Mouse (Mus musculus) cerebellum, adult (tissue): Measurements from ENCODE around the gene Erich4.
"Not testable (repeated sequence)": the region's sequence is repeated elsewhere in the genome, so short reads cannot be mapped to it uniquely, and the experiment has no call there.

ENCODE experiments used
- ATAC-seq: cut with Nextera tagmentation; 2 replicates; pipeline ENCODE4 v1.9.2; 2017; ENCODE audit warnings: mild to moderate bottlenecking, moderate library complexity, mixed read lengths; ENCODE audit not compliant: insufficient number of reproducible peaks, low FRiP score, low TSS enrichment

Erich4 gene

GRCm38 (mm10) chr7:25584651-25585050 is 31.0 kb downstream of the Erich4 start:
- ATAC-seq: no peak

DNA sequence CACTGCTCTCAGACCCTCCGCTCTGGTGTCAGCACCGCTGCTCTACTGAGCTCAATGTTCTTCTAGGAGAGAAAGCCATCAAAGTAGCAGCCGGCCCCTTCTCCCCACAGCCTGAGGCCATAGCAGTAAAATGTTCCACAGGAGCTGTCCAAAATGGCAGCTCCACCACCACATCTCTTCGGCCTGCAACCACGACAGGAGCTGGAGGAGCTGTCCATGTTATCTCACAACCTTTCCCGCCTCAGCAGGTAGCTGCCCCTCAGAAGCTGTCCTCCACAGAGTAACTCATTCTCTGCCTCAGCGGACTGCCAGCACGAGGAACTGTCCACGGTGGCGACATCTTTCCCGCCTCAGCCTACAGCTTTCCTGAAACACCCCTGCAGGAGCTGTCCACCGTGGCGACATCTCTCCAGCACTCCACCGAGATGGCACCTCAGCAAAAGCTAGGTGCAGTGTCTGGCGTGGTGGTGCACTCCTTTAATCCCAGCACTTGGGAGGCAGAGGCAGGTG is 33.3 kb downstream of the Erich4 start:
- ATAC-seq: no peak

DNA sequence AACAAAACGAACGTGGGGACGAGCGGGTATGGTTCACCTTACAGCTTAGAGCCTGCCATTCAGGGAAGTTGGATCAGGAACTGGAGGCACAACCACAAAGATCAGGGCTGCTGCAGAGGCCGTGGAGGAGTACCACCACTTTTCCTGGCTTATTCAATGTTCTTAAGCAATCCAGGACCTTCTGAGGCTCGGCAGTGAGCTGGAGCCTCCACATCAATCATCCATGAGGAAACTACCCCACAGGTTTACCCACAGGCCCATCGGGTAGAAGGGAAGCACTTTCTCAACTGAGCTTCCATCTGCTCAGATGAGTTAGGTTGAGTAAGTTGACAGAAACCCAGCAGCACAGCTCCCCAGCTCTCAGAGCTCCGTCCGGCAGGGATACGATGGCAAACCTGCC is 36.3 kb downstream of the Erich4 start:
- no peak for ATAC-seq

DNA sequence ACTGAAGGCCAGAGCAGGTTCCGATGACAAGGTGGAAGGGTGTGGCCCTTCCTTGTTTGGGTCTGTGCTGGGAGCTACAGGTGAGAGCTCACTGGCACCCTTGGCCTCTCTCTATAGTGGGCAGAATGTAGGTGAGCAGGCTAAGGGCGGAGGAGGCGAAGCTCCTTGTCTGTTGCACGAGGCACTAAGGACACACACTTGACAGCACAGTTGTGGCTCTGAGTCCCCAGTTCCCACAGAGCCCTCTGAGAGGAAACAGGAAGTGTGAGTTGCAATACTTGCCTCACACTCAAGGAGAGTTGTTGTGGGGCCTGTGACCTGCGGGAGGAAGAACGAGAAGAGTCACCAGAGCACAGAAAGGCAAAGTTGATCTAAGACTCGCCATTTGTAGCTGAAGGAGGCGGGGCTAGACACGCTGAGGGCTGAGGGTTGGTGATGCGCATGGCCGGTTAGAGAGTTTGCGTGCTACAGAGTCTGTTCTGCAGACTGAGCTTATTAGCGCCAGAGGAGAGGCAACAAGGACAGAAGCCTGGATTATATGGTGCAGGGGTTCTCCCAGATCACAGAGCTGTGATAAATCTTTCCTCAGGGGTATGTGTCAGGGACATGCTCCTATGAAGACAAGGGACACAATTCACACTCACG is 38.8 kb downstream of the Erich4 start:
- ATAC-seq: not testable (repeated sequence)

DNA sequence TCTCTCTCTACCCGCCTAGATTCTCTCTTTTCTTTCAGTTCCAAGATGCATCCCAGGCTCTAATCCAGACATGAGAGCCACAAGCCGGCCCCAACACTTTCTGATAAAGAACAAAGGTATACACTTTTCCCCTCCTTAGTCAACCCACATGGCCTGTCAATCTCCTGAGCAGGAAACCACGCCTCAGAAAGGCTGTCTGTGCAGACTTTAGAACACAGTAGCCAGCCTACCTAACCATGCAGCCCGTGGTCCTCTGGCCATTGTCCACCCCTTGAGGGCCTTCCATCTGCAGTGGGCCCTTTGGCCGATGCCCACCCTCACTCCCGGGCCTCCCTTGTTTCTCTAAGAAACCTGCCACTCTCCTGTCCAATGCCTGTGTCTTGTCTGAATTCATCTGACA is 39.4 kb downstream of the Erich4 start:
- not testable (repeated sequence) for ATAC-seq

- no peak for ATAC-seq
Observed at GRCm38 (mm10) chr7:25575870-25576269, 39.8 kb downstream of the Erich4 start.

DNA sequence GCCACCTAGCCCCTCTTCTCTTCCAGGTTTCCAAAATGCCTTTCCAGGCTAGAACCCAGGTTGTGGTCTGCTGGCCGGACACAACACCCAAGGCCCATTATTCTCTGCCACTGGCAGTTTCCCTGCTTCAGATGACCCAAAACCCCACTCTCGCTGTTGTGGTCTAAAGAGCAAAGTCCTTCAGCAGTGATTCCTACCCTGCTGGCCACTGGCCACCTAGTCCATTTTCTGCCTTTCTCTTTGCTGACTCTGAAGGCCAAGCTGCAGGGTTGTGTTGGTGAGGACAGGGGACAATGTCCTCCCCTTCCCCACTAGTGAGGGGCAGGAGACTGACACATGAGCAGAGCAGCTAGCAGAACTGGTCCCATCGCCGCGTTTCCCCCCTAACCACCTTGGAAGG is 40.6 kb downstream of the Erich4 start:
- ATAC-seq: no peak

- ATAC-seq: not testable (repeated sequence)
Observed at GRCm38 (mm10) chr7:25573806-25574205, 41.9 kb downstream of the Erich4 start.

GRCm38 (mm10) chr7:25568721-25569120 is 47.0 kb downstream of the Erich4 start:
- ATAC-seq: no peak
